Mouse (Mus musculus): ENCODE data around the gene Gdpgp1. TPM values are rescaled to one million over a fixed set of nuclear protein-coding genes. Genes with fewer than 3 reads are reported as not detected.

Gene Gdpgp1
- polyA plus RNA-seq, 1 experiment from 2014 or later: 6.5 TPM

GRCm38 (mm10) chr7:80197941-80198778, 34.5 kb upstream of the Gdpgp1 start:
- H3K27ac ChIP-seq (ENCODE audit: low read depth, low read length): peak overlapping the region; percentile 94
- ATAC-seq: peak; percentile 81

GRCm38 (mm10) chr7:80198863-80199262, 33.8 kb upstream of the Gdpgp1 start:
- no peak for TF ChIP-seq CTCF (IDR thresholded peaks at IDR 0.05; ENCODE audit: low read depth)
- under 1% methylated on average over 11 of the region's 11 CpGs for WGBS
- Histone ChIP-seq H3K9ac (ENCODE audit: low read depth, low read length) (peak overlapping the region; percentile 81), H3K4me1 (replicated peaks; ENCODE audit: control insufficient read depth, insufficient read depth, low read length) (peaks cover 10% of the 10 kb centered on the region; the same call in 1 of the 2 replicates), H3K36me3 (ENCODE audit: control insufficient read depth, insufficient read depth) (peaks cover 17% of the 10 kb centered on the region; the same call in 1 of the 2 replicates), H3K4me3 (ENCODE audit: low read depth, low read length) (peak overlapping the region; percentile 79), H3K27ac (ENCODE audit: low read depth, low read length) (peak overlapping the region; percentile 94), H3K4me2 (replicated peaks; ENCODE audit: low read depth) (peak overlapping the region; percentile 74), H3K27me3 (replicated peaks; ENCODE audit: control insufficient read depth, insufficient read depth, low read length) (no peaks in the 10 kb centered on the region), H3K9me3 (ENCODE audit: control insufficient read depth) (no peaks in the 10 kb centered on the region)
- ATAC-seq: 0 out of 2 replicates have a peak, but pooled peaks have one; percentile 13

More at GRCm38 (mm10) chr7:80197941-80198778, 34.5 kb upstream of the Gdpgp1 start:
- Histone ChIP-seq H3K4me2 (replicated peaks; ENCODE audit: low read depth) (peak overlapping the region; percentile 74), H3K9me3 (ENCODE audit: control insufficient read depth) (no peaks in the 10 kb centered on the region), H3K9ac (ENCODE audit: low read depth, low read length) (peak overlapping the region; percentile 81), H3K36me3 (ENCODE audit: control insufficient read depth, insufficient read depth) (peaks cover 10% of the 10 kb centered on the region; the same call in 1 of the 2 replicates), H3K4me3 (ENCODE audit: low read depth, low read length) (peak overlapping the region; percentile 79), H3K4me1 (replicated peaks; ENCODE audit: control insufficient read depth, insufficient read depth, low read length) (peaks cover 10% of the 10 kb centered on the region; the same call in 1 of the 2 replicates), H3K27me3 (replicated peaks; ENCODE audit: control insufficient read depth, insufficient read depth, low read length) (no peaks in the 10 kb centered on the region)
- TF ChIP-seq CTCF (IDR thresholded peaks at IDR 0.05; ENCODE audit: low read depth): peak; percentile 9; the same call in 1 of the 2 replicates
- WGBS: under 1% methylated on average over 67 of the region's 74 CpGs

GRCm38 (mm10) chr7:80199286-80199685, 33.4 kb upstream of the Gdpgp1 start:
- H3K9ac ChIP-seq (ENCODE audit: low read depth, low read length): peak overlapping the region; percentile 81

GRCm38 (mm10) chr7:80199851-80200587, 32.6 kb upstream of the Gdpgp1 start:
- H3K9ac ChIP-seq (ENCODE audit: low read depth, low read length): 0 out of 2 replicates have a peak overlapping the region, but pooled peaks have one; percentile 81
- peak overlapping the region; percentile 74 for H3K4me2 ChIP-seq (replicated peaks; ENCODE audit: low read depth)
- peak overlapping the region; percentile 8; the same call in 1 of the 2 replicates for H3K27ac ChIP-seq (ENCODE audit: low read depth, low read length)
- H3K9me3 ChIP-seq (ENCODE audit: control insufficient read depth): no peaks in the 10 kb centered on the region
- peak overlapping the region; percentile 79; the same call in 1 of the 2 replicates for H3K4me3 ChIP-seq (ENCODE audit: low read depth, low read length)
- H3K4me1 ChIP-seq (replicated peaks; ENCODE audit: control insufficient read depth, insufficient read depth, low read length): peaks cover 12% of the 10 kb centered on the region; the same call in 1 of the 2 replicates
- no peak for ATAC-seq
- WGBS: 72% methylated on average over 11 of the region's 11 CpGs
- TF ChIP-seq CTCF (IDR thresholded peaks at IDR 0.05; ENCODE audit: low read depth): no peak
- no peaks in the 10 kb centered on the region for H3K27me3 ChIP-seq (replicated peaks; ENCODE audit: control insufficient read depth, insufficient read depth, low read length)
- peaks cover 17% of the 10 kb centered on the region; the same call in 1 of the 2 replicates for H3K36me3 ChIP-seq (ENCODE audit: control insufficient read depth, insufficient read depth)

More at GRCm38 (mm10) chr7:80199286-80199685, 33.4 kb upstream of the Gdpgp1 start:
- WGBS: 25% methylated on average over 6 of the region's 6 CpGs
- TF ChIP-seq CTCF (IDR thresholded peaks at IDR 0.05; ENCODE audit: low read depth): no peak
- H3K4me1 ChIP-seq (replicated peaks; ENCODE audit: control insufficient read depth, insufficient read depth, low read length): peaks cover 12% of the 10 kb centered on the region; the same call in 1 of the 2 replicates
- peak overlapping the region; percentile 74 for H3K4me2 ChIP-seq (replicated peaks; ENCODE audit: low read depth)
- peak overlapping the region; percentile 79 for H3K4me3 ChIP-seq (ENCODE audit: low read depth, low read length)
- H3K27me3 ChIP-seq (replicated peaks; ENCODE audit: control insufficient read depth, insufficient read depth, low read length): no peaks in the 10 kb centered on the region
- peak overlapping the region; percentile 94; the same call in 1 of the 2 replicates for H3K27ac ChIP-seq (ENCODE audit: low read depth, low read length)
- H3K9me3 ChIP-seq (ENCODE audit: control insufficient read depth): no peaks in the 10 kb centered on the region
- ATAC-seq: no peak
- H3K36me3 ChIP-seq (ENCODE audit: control insufficient read depth, insufficient read depth): peaks cover 17% of the 10 kb centered on the region; the same call in 1 of the 2 replicates

- H3K9ac ChIP-seq (ENCODE audit: low read depth, low read length): no peak overlapping the region
- no peaks in the 10 kb centered on the region for H3K9me3 ChIP-seq (ENCODE audit: control insufficient read depth)
- 84% methylated on average over 6 of the region's 6 CpGs for WGBS
- H3K4me2 ChIP-seq (replicated peaks; ENCODE audit: low read depth): peak overlapping the region; percentile 74; the same call in 1 of the 2 replicates
- H3K4me3 ChIP-seq (ENCODE audit: low read depth, low read length): no peak overlapping the region
- no peaks in the 10 kb centered on the region for H3K27me3 ChIP-seq (replicated peaks; ENCODE audit: control insufficient read depth, insufficient read depth, low read length)
- peaks cover 17% of the 10 kb centered on the region; the same call in 1 of the 2 replicates for H3K36me3 ChIP-seq (ENCODE audit: control insufficient read depth, insufficient read depth)
- no peak overlapping the region for H3K27ac ChIP-seq (ENCODE audit: low read depth, low read length)
- peaks cover 12% of the 10 kb centered on the region; the same call in 1 of the 2 replicates for H3K4me1 ChIP-seq (replicated peaks; ENCODE audit: control insufficient read depth, insufficient read depth, low read length)
- peak; percentile 30 for TF ChIP-seq CTCF (IDR thresholded peaks at IDR 0.05; ENCODE audit: low read depth)
- ATAC-seq: no peak
These were observed 32.1 kb upstream of the Gdpgp1 start for GRCm38 (mm10) chr7:80200588-80200945.

Data from intestine, postnatal 0 days (tissue).